Mouse (Mus musculus) olfactory bulb, adult 2 months (tissue): ENCODE data around the gene Acot1.

Experiments
- CTCF ChIP-seq: fragments of 200-500 bp; IDR thresholded peaks from 2 replicates; pipeline ENCODE4 v1.5.1; 2012; ENCODE audit warnings: low read depth, mild to moderate bottlenecking, low read length, moderate library complexity; ENCODE audit not compliant: insufficient read depth
- POLR2A ChIP-seq: fragments of 200-500 bp; IDR thresholded peaks from 2 replicates; pipeline ENCODE4 v1.6.1; 2012; ENCODE audit warnings: mild to moderate bottlenecking, low read depth, low read length, moderate library complexity; ENCODE audit not compliant: insufficient read depth

DNA sequence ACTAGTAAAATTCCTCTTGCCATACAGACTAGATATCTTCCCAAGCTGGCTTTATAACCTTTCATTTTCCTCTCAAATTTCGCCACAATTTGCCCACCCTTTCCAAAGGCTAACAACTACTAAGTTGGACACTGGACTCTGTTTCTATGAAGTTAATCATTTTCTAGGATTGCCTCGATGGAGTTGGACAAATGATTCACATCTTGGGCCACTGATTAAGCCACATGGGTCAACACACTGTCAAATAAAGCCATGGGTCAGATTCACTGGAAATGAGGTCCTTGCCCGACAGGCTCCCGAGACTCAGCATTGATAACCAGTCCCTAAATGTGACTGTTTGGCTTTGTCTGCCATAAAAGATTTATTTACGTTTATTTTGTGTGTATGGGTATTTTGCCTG, 33.0 kb downstream of the Acot1 start:
- TF ChIP-seq CTCF (no peak), POLR2A (no peak)
